Mouse (Mus musculus) olfactory bulb, adult 2 months (tissue): Measurements from ENCODE around the gene U2surp.

Source experiments
- CTCF ChIP-seq: fragments of 200-500 bp; IDR thresholded peaks from 2 replicates; pipeline ENCODE4 v1.5.1; 2012; ENCODE audit warnings: low read depth, mild to moderate bottlenecking, low read length, moderate library complexity; ENCODE audit not compliant: insufficient read depth
- POLR2A ChIP-seq: fragments of 200-500 bp; IDR thresholded peaks from 2 replicates; pipeline ENCODE4 v1.6.1; 2012; ENCODE audit warnings: mild to moderate bottlenecking, low read depth, low read length, moderate library complexity; ENCODE audit not compliant: insufficient read depth

- TF ChIP-seq POLR2A (no peak), CTCF (no peak)
Measured at GRCm38 (mm10) chr9:95556067-95556512, 44.3 kb upstream of the U2surp start.
